Comparison of ENCODE assay signal across 8 mouse cellular contexts in genomic region chr17:33915671-33916250, GRCm38 (mm10). TPM values are rescaled to one million over a fixed set of nuclear protein-coding genes. Genes with fewer than 3 reads are reported as not detected.
A peak's percentile ranks its signal among the peaks of the same experiment; 100 is the strongest.
DNase-seq lines count a peak whose midpoint lies in the region; ATAC-seq lines count a peak whose summit lies in the region.

Gene Tapbp, plus strand, starts transcription at chr17:33915899.
Gene Zbtb22, plus strand, starts transcription at chr17:33915904.

- DNase-seq in adipocyte (ENCODE audit: low spot score), result peak; percentile 99
- DNase-seq in embryo, embryonic 10 days (ENCODE audit: low spot score), result peak; percentile 97
- peak; percentile 91 for DNase-seq in gastrocnemius, postnatal 10 days
- DNase-seq in induced T-regulatory cell, adult 2 months (ENCODE audit: low read depth), result peak; percentile 97
- DNase-seq in left cerebral cortex, adult 9 months (ENCODE audit: low spot score in 2 of 2), result peak; percentile 95 to 98
- peak; percentile 93 for DNase-seq in right cerebral cortex, postnatal 14 days
- DNase-seq in urinary bladder, postnatal 36 days (ENCODE audit: low spot score in 2 of 2), result peak; percentile 93 to 95

- peak; percentile 67 for ATAC-seq in megakaryocyte progenitor cell, adult 5-6 weeks (replicated peaks; ENCODE audit: poor library complexity)

RNA-seq across cellular contexts. Expression of gene Tapbp, which starts in this region (rescaled TPM):
- total RNA-seq in gastrocnemius, postnatal 10 days (2021), result 10 to 100 TPM; 40.7 to 41.3 TPM
- total RNA-seq in megakaryocyte progenitor cell, adult 5-6 weeks (2015), result 51.0 and 56.8 TPM in 2 replicates
- total RNA-seq in megakaryocyte progenitor cell, adult 5-6 weeks (2017), result 47.6 and 48.0 TPM in 2 replicates

RNA-seq across cellular contexts. Expression of gene Zbtb22, which starts in this region (rescaled TPM):
- total RNA-seq in gastrocnemius, postnatal 10 days (2021), result 10 to 100 TPM; 18.9 to 21.9 TPM
- 10.0 and 11.5 TPM in 2 replicates for total RNA-seq in megakaryocyte progenitor cell, adult 5-6 weeks (2015)
- total RNA-seq in megakaryocyte progenitor cell, adult 5-6 weeks (2017), result 13.3 and 19.2 TPM in 2 replicates

Comparison
In these comparisons a context has a peak if more than half of its experiments do, and no peak if none do; other contexts are left out.
1. Peak in every context shown above with its lines: DNase-seq and ATAC-seq.